Mouse (Mus musculus) stomach, postnatal 0 days (tissue): Measurements from ENCODE around the gene Filip1.

Experiments
- CTCF ChIP-seq: IDR thresholded peaks from 2 replicates; pipeline ENCODE4 v1.5.1; 2016; ENCODE audit warnings: antibody characterized with exemption, low read depth, mild to moderate bottlenecking, moderate library complexity
- EP300 ChIP-seq: optimal IDR thresholded peaks from 2 replicates; pipeline ENCODE3; 2016; ENCODE audit warnings: antibody characterized with exemption

DNA sequence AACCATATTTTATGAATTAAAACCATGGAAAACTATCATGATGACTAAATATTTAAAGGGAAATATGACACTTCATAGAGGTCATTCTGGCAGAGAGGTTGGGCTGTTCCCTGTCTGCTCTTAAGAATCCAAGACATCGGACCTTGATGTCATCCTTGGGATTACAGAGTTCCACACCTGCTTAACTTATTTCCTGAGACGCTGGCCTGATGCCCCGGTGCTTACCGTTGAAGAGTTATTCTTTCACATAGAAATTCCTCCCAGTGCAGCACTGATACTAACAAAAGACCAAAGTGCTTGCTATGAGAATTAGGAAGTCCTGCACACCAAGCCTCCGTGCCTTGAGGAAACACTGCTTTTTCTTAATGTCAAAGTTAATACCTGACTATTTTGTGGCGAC, 62.6 kb downstream of the Filip1 start:
- TF ChIP-seq CTCF (no peak), EP300 (no peak)
